Mouse (Mus musculus) limb, embryonic 12.5 days (tissue): ENCODE measurements around the gene Nfatc2. TPM values are rescaled to one million over a fixed set of nuclear protein-coding genes. Genes with fewer than 3 reads are reported as not detected.

Source experiments
- ATAC-seq: fragments of 200-750 bp; cut with Nextera tagmentation; 2 replicates; pipeline ENCODE4 v1.8.0; 2017; ENCODE audit warnings: low read depth, moderate TSS enrichment; ENCODE audit not compliant: insufficient number of reproducible peaks, insufficient read depth, low FRiP score, low TSS enrichment
- H3K27ac ChIP-seq: fragments of 300-500 bp; sonication (generic); 2 replicates; pipeline ENCODE4 v1.5.1; 2016; ENCODE audit warnings: mild to moderate bottlenecking, moderate library complexity
- H3K27me3 ChIP-seq: fragments of 300-500 bp; sonication (generic); 2 replicates; pipeline ENCODE4 v1.6.1; 2016; ENCODE audit warnings: mild to moderate bottlenecking, moderate library complexity
- H3K36me3 ChIP-seq: fragments of 300-500 bp; sonication (generic); 2 replicates; pipeline ENCODE4 v1.6.1; 2016; ENCODE audit warnings: mild to moderate bottlenecking, moderate library complexity
- H3K4me1 ChIP-seq: fragments of 300-500 bp; sonication (generic); replicated peaks from 2 replicates; pipeline ENCODE4 v1.6.1; 2016
- H3K4me2 ChIP-seq: fragments of 300-500 bp; sonication (generic); 2 replicates; pipeline ENCODE4 v1.6.1; 2016; ENCODE audit warnings: mild to moderate bottlenecking, moderate library complexity
- H3K4me3 ChIP-seq: fragments of 300-500 bp; sonication (generic); replicated peaks from 2 replicates; pipeline ENCODE4 v1.5.1; 2016; ENCODE audit warnings: mild to moderate bottlenecking
- H3K9ac ChIP-seq: fragments of 300-500 bp; sonication (generic); replicated peaks from 2 replicates; pipeline ENCODE4 v1.6.1; 2016; ENCODE audit warnings: mild to moderate bottlenecking, moderate library complexity
- H3K9me3 ChIP-seq: fragments of 300-500 bp; sonication (generic); 2 replicates; pipeline ENCODE4 v1.6.1; 2016; ENCODE audit warnings: mild to moderate bottlenecking, moderate library complexity
- WGBS: fragments of 180-500 bp; shearing (Covaris S2); methylation state at CpG from one replicate; pipeline ENCODE4 v1.1.7; 2016; 5-methylcytosine and 5-hydroxymethylcytosine counted together
- polyA plus RNA-seq: library from polyadenylated mRNA; unstranded; fragments of >200 nt; fragmentation: Nextera tagmentation; extraction: Ambion mirVana; gene quantifications from 2 replicates; pipeline ENCODE4 v1.2.1, GENCODE M21; 2016

The Nfatc2 gene
- polyA plus RNA-seq, 1 experiment from 2014 or later: 5.3 TPM

DNA sequence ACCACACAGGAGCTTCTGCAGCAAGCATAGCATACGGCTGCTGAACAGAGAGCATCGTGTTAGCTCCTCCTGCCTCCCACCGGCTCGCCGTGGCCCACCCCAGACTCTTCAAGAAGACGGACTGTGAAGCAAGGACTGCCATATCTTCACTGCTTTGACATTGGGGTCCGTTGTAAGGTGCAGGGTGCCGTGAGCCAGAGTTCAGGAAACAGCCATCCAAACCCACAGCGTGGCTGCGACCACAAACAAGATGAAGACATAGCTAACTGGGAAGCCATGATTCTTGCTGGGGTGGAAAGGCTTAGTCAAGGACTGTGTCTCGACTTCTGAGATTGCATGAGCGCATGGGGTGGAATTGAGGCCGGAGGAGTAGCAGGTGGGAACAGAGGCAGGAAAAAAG is 111.5 kb downstream of the Nfatc2 start:
- H3K4me3 ChIP-seq: no peak overlapping the region
- WGBS: 92% methylated on average over 13 of the region's 13 CpGs
- no peak for ATAC-seq
- 0 out of 2 replicates have a peak, but pooled peaks cover 6% of the 10 kb centered on the region for H3K36me3 ChIP-seq
- H3K4me1 ChIP-seq: peaks cover 17% of the 10 kb centered on the region
- H3K9ac ChIP-seq: no peak overlapping the region
- H3K9me3 ChIP-seq: no peaks in the 10 kb centered on the region
- H3K27me3 ChIP-seq: no peaks in the 10 kb centered on the region
- no peak overlapping the region for H3K4me2 ChIP-seq
- H3K27ac ChIP-seq: no peak overlapping the region

DNA sequence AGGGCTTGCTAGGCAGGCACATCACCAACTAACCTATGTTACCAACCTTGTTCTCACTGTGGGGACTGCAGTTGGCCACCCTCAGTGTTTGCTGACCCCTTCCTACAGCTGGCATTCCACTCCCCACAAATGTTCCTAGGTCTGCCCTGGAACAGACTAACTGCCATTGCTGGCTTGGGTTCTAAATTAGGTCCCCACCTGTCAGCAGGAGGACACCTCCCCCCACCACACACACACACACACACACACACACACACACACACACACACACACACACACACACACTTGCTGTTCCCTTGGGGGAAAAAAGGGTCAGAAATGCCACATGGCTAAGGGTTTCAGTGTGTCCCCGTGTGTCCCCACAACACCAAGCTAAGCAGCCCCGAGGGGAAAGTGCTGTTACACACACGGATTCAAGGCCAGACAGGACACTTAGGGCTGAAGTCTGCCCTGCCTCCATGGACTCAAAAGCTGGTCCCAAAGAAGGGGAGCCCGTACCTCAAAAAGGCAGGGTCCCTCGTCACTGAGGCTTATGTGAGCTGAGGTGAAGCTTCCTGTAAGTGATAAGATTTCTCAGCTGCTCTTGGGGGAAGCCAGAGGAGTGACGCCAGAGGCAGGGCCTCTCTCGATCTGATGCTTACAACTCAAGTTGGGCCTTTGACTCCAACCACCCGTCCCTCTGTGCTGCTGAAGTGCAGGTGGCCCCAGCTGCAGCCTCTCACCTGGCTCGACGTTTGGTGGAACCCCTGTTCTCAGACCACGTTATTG is 113.1 kb downstream of the Nfatc2 start:
- 0 out of 2 replicates have a peak, but pooled peaks cover 2% of the 10 kb centered on the region for H3K36me3 ChIP-seq
- no peak for ATAC-seq
- peaks cover 17% of the 10 kb centered on the region for H3K4me1 ChIP-seq
- no peak overlapping the region for H3K4me2 ChIP-seq
- no peaks in the 10 kb centered on the region for H3K9me3 ChIP-seq
- WGBS: 80% methylated on average over 11 of the region's 11 CpGs
- H3K9ac ChIP-seq: no peak overlapping the region
- no peak overlapping the region for H3K4me3 ChIP-seq
- H3K27ac ChIP-seq: no peak overlapping the region
- H3K27me3 ChIP-seq: no peaks in the 10 kb centered on the region

DNA sequence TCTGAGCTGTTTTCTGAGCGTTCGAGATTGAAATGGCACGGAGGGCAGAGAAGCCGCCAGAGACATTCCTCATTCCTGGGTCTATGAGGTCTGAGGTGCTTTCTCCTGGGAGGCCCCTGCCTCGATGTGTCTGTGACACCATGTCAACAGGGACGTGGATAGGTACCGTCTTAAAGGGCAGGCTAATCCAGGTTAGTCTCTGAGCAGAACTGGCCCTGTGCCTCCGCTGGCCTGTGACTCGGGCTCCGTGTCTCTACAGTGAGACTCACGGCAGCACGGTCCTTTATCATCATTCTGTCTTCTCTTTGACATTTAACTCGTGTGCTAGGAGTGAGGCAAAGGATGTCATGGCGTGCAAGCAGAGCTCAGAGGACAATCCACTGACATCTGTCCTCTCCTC is 120.3 kb downstream of the Nfatc2 start:
- H3K27ac ChIP-seq: no peak overlapping the region
- H3K4me3 ChIP-seq: no peak overlapping the region
- WGBS: 85% methylated on average over 14 of the region's 14 CpGs
- H3K27me3 ChIP-seq: peaks cover 6% of the 10 kb centered on the region; the same call in 1 of the 2 replicates
- H3K9me3 ChIP-seq: no peaks in the 10 kb centered on the region
- H3K4me2 ChIP-seq: no peak overlapping the region
- no peak overlapping the region for H3K9ac ChIP-seq
- H3K4me1 ChIP-seq: peaks cover 4% of the 10 kb centered on the region; the same call in 1 of the 2 replicates
- H3K36me3 ChIP-seq: no peaks in the 10 kb centered on the region
- no peak for ATAC-seq

DNA sequence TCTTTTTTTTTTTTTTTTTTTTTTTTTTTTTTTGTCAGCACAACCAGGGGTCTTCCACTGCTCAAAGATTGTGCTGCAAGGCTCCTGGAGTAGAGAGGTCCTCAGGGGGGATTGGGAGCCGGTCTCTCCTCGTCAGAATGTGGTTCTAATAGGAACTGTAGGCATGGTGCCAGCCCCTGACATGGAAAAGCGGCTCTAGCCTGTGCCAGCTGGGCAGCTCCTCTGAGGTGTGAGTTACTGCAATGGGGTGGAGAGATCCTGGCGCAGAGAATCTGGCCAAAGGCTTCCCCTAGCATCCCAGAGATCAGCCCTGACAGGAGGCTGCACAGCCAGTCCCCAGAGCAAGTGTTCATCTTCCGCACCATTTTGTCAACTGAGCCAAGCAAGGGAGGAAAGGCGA is 120.8 kb downstream of the Nfatc2 start:
- no peak overlapping the region for H3K27ac ChIP-seq
- 81% methylated on average over 6 of the region's 6 CpGs for WGBS
- no peak for ATAC-seq
- peaks cover 7% of the 10 kb centered on the region; the same call in 1 of the 2 replicates for H3K4me1 ChIP-seq
- H3K27me3 ChIP-seq: peaks cover 6% of the 10 kb centered on the region; the same call in 1 of the 2 replicates
- no peaks in the 10 kb centered on the region for H3K9me3 ChIP-seq
- H3K4me2 ChIP-seq: no peak overlapping the region
- no peak overlapping the region for H3K9ac ChIP-seq
- H3K36me3 ChIP-seq: no peaks in the 10 kb centered on the region
- H3K4me3 ChIP-seq: no peak overlapping the region

DNA sequence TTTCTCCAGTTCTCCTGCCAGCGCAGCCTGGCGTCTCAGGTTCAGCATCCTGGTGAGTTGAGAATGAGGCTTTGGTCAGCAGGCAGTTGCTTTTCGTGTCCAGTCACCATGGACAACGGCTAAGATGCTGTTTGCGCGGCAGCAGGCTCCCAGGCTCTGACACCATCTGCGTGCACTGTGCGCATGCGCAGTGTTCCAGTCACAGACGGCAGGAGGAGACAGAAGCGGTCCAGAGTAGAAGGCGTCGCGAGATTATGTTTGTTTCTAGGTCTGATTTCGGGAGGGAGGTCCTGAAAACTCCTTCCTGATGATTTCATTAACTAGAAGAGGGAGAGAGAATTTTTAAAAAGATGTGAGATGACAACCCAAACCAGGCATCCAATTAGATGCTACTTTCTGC is 121.5 kb downstream of the Nfatc2 start:
- H3K4me3 ChIP-seq: no peak overlapping the region
- H3K9me3 ChIP-seq: no peaks in the 10 kb centered on the region
- 82% methylated on average over 15 of the region's 15 CpGs for WGBS
- H3K36me3 ChIP-seq: no peaks in the 10 kb centered on the region
- H3K4me1 ChIP-seq: peaks cover 14% of the 10 kb centered on the region
- peaks cover 11% of the 10 kb centered on the region for H3K27me3 ChIP-seq
- no peak overlapping the region for H3K27ac ChIP-seq
- H3K4me2 ChIP-seq: no peak overlapping the region
- ATAC-seq: no peak
- H3K9ac ChIP-seq: no peak overlapping the region

DNA sequence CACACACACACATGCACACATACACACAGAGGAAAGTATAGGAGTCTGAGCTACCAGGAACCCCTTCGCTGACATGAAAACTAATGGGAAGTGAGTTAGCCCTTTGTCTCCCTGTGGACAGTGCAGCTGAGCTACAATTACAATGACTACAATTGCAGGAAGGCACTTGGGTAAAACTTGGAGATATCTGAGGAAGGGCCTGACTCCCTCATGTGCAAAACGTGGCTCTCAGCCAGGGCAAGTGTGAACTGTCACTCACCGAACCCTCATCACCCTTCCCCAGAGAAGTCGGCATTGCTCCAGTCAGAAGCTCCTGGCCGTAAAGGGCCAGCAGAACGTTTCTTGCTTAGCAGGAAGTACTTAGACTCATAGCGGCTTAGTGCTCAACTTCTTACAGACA is 123.0 kb downstream of the Nfatc2 start:
- Histone ChIP-seq H3K4me2 (no peak overlapping the region), H3K9me3 (no peaks in the 10 kb centered on the region), H3K36me3 (no peaks in the 10 kb centered on the region), H3K9ac (no peak overlapping the region), H3K4me1 (peaks cover 29% of the 10 kb centered on the region), H3K4me3 (no peak overlapping the region), H3K27ac (0 out of 2 replicates have a peak overlapping the region, but pooled peaks have one; percentile 26), H3K27me3 (peaks cover 13% of the 10 kb centered on the region)
- 52% methylated on average over 7 of the region's 7 CpGs for WGBS
- ATAC-seq: no peak

DNA sequence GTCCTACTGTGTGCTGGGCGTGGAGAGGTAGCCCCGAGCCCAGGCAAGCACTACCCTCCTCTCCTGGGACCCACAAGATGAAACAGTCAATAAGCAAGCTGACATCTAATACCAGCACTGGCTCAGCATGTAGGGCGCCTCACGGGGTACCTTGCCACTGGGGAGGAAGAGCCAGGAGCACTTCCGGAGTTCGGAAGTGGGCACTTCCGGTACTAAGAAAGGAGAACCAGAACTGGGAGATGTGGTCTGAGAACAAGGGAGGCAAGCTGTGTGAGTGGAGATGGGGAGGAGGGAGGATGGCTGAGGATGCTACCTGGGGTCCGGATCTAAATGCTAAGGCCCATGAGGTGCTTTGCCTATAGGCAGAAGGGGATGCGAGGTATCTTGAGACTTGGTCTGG is 128.0 kb downstream of the Nfatc2 start:
- ATAC-seq: no peak
- Histone ChIP-seq H3K9ac (0 out of 2 replicates have a peak overlapping the region, but pooled peaks have one; percentile 23), H3K4me3 (no peak overlapping the region), H3K27me3 (peaks cover 23% of the 10 kb centered on the region), H3K4me1 (peaks cover 39% of the 10 kb centered on the region), H3K4me2 (no peak overlapping the region), H3K36me3 (no peaks in the 10 kb centered on the region), H3K9me3 (no peaks in the 10 kb centered on the region), H3K27ac (no peak overlapping the region; the same call in 1 of the 2 replicates)
- WGBS: 53% methylated on average over 9 of the region's 9 CpGs

DNA sequence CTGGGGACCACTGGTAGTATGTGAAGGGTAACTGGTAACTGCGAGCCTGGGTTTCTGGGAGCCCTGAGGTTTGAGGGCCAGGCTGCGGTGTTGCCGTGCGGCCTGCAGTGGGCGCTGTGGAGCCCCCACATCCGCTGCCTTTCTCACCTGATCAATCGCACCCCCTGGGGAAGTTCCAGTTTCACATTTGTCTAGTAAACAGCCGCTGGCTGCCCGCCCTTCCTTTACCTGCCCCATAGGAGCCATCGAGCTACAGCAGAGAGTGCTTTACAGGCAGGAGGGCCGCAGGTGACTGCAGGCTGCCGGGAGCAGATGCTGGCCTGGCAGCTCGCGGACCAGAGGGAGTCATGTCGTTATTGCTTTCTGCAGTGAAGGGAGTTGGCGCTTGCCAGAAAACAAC is 128.6 kb downstream of the Nfatc2 start:
- 3% methylated on average over 16 of the region's 16 CpGs for WGBS
- H3K4me1 ChIP-seq: peaks cover 38% of the 10 kb centered on the region
- no peaks in the 10 kb centered on the region for H3K36me3 ChIP-seq
- H3K4me3 ChIP-seq: peak overlapping the region; percentile 21
- peak overlapping the region; percentile 9; the same call in 1 of the 2 replicates for H3K27ac ChIP-seq
- H3K4me2 ChIP-seq: peak overlapping the region; percentile 55
- peaks cover 23% of the 10 kb centered on the region for H3K27me3 ChIP-seq
- ATAC-seq: peak; percentile 50; the same call in 1 of the 2 replicates
- 0 out of 2 replicates have a peak overlapping the region, but pooled peaks have one; percentile 23 for H3K9ac ChIP-seq
- H3K9me3 ChIP-seq: no peaks in the 10 kb centered on the region

DNA sequence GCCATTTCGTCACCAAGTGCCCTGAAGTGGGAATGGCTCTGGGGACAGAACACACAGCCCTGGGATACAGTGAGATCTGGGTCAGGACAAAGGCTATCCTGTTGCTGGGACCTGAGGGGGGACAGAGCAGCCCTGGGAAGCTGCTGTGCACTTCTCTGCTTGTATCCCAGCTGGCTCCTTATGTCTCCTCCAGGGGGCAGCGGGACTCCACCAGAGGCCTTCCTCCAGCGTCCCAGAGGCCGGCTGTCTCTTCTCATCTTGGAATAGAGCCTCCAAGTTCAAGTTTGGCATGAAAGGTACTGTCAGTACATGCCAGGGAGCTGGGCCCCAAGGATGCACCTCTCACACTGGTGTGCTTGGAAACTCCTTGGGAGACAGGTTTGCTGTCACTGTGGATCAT is 132.4 kb downstream of the Nfatc2 start:
- Histone ChIP-seq H3K27me3 (peaks cover 16% of the 10 kb centered on the region), H3K36me3 (no peaks in the 10 kb centered on the region), H3K4me1 (peaks cover 18% of the 10 kb centered on the region), H3K4me2 (no peak overlapping the region), H3K9me3 (no peaks in the 10 kb centered on the region), H3K27ac (no peak overlapping the region), H3K9ac (no peak overlapping the region), H3K4me3 (no peak overlapping the region)
- ATAC-seq: no peak
- WGBS: 9% methylated on average over 4 of the region's 4 CpGs

DNA sequence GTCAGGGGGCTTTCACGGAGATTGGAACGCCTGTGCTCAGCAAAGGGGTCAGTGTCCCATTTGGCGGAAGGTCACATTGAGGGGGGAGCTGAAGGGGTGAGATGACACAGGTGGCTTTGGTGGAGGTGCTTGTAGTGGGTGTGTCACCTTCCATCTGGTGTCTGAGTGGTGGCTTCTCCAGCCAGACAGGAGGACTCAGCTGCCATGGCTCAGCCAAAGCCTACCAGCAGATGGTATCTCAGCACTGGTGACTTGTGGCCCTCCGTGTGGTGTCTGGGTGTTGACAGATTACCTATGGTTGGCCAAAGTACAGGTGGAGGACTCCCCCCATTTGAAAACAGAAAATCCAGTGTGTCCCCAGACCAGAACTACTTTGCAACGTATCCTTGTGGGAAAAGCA is 134.3 kb downstream of the Nfatc2 start:
- Histone ChIP-seq H3K4me2 (no peak overlapping the region), H3K27me3 (peaks cover 16% of the 10 kb centered on the region), H3K27ac (no peak overlapping the region), H3K4me1 (peaks cover 4% of the 10 kb centered on the region; the same call in 1 of the 2 replicates), H3K36me3 (no peaks in the 10 kb centered on the region), H3K4me3 (no peak overlapping the region), H3K9me3 (no peaks in the 10 kb centered on the region), H3K9ac (no peak overlapping the region)
- WGBS: 86% methylated on average over 5 of the region's 5 CpGs
- ATAC-seq: no peak

DNA sequence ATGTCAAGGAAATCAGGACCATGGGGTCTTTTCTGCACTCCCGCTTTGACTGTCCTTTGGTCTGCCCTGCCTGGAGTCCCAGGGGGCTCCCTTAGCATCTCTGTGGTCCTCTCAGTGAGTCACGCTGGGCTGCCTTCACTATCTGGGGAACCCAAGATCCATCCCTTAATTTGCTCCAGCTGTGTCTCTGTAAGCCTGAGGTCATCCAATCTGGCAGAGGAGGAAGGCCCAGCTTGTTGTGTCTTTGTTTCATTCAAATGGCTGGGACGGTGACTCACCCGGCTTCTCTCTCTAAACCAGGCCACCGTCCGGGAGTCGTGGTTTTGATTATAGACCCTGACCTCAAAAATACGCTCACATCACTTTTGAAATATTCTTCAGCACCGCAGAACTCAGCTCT is 135.4 kb downstream of the Nfatc2 start:
- ATAC-seq: no peak
- Histone ChIP-seq H3K9ac (no peak overlapping the region), H3K9me3 (no peaks in the 10 kb centered on the region), H3K4me3 (no peak overlapping the region), H3K36me3 (no peaks in the 10 kb centered on the region), H3K4me1 (peaks cover 13% of the 10 kb centered on the region), H3K27me3 (peaks cover 12% of the 10 kb centered on the region), H3K27ac (no peak overlapping the region), H3K4me2 (no peak overlapping the region)
- 44% methylated on average over 9 of the region's 9 CpGs for WGBS
